Comparison of ENCODE assay signal across 9 mouse cellular contexts in genomic region chr3:134281527-134282370, GRCm38 (mm10). TPM values are rescaled to one million over a fixed set of nuclear protein-coding genes. Genes with fewer than 3 reads are reported as not detected.
A peak's percentile ranks its signal among the peaks of the same experiment; 100 is the strongest.
DNase-seq lines count a peak whose midpoint lies in the region; ATAC-seq lines count a peak whose summit lies in the region.
"Had no signal": no experiment of that assay in that cellular context is flagged by ENCODE, and none has a peak within 500 bp of the region (broad histone marks: within the 10 kb centered on the region; RNA-seq: fewer than 3 reads in every experiment).

No protein-coding gene starts in this region.

- H3K4me1 ChIP-seq in kidney, embryonic 16.5 days (ENCODE audit: insufficient read depth, low read length), result no peaks in the 10 kb centered on the region
- peaks cover 4% of the 10 kb centered on the region; the same call in 1 of the 2 replicates for H3K4me1 ChIP-seq in embryonic facial prominence, embryonic 12.5 days
- peaks cover 8% of the 10 kb centered on the region for H3K4me1 ChIP-seq in hindbrain, embryonic 12.5 days
- peaks cover 10% of the 10 kb centered on the region for H3K4me1 ChIP-seq in neural tube, embryonic 15.5 days
- H3K4me1 ChIP-seq: liver, embryonic 15.5 days had no signal

- no peak for ATAC-seq in kidney, embryonic 16.5 days (ENCODE audit: low FRiP score, low TSS enrichment)
- no peak for ATAC-seq in embryonic facial prominence, embryonic 12.5 days (ENCODE audit: insufficient number of reproducible peaks, insufficient read depth, low FRiP score, low TSS enrichment)
- peak; percentile 47; the same call in 1 of the 2 replicates for ATAC-seq in hindbrain, embryonic 12.5 days (ENCODE audit: low FRiP score)
- ATAC-seq in neural tube, embryonic 15.5 days (ENCODE audit: low FRiP score), result peak; percentile 62; the same call in 1 of the 2 replicates

- no peaks in the 10 kb centered on the region for H3K36me3 ChIP-seq in kidney, embryonic 16.5 days (ENCODE audit: insufficient read depth, low read length)
- H3K36me3 ChIP-seq in embryonic facial prominence, embryonic 12.5 days, result no peaks in the 10 kb centered on the region
- no peaks in the 10 kb centered on the region for H3K36me3 ChIP-seq in hindbrain, embryonic 12.5 days
- H3K36me3 ChIP-seq in neural tube, embryonic 15.5 days, result no peaks in the 10 kb centered on the region
- H3K36me3 ChIP-seq: liver, embryonic 15.5 days had no signal

- no peaks in the 10 kb centered on the region for H3K9me3 ChIP-seq in kidney, embryonic 16.5 days (ENCODE audit: low read length)
- no peaks in the 10 kb centered on the region for H3K9me3 ChIP-seq in embryonic facial prominence, embryonic 12.5 days
- H3K9me3 ChIP-seq in hindbrain, embryonic 12.5 days (replicated peaks), result no peaks in the 10 kb centered on the region
- H3K9me3 ChIP-seq in neural tube, embryonic 15.5 days (replicated peaks), result no peaks in the 10 kb centered on the region
- H3K9me3 ChIP-seq: liver, embryonic 15.5 days had no signal

- H3K27me3 ChIP-seq in kidney, embryonic 16.5 days (ENCODE audit: insufficient read depth, low read length), result no peaks in the 10 kb centered on the region
- no peaks in the 10 kb centered on the region for H3K27me3 ChIP-seq in embryonic facial prominence, embryonic 12.5 days
- no peaks in the 10 kb centered on the region for H3K27me3 ChIP-seq in hindbrain, embryonic 12.5 days
- H3K27me3 ChIP-seq in neural tube, embryonic 15.5 days (replicated peaks), result no peaks in the 10 kb centered on the region
- H3K27me3 ChIP-seq: liver, embryonic 15.5 days had no signal

- WGBS in kidney, embryonic 16.5 days, result 39% methylated on average over 14 of the region's 14 CpGs
- 29% methylated on average over 14 of the region's 14 CpGs for WGBS in embryonic facial prominence, embryonic 12.5 days
- WGBS in hindbrain, embryonic 12.5 days, result 28% methylated on average over 14 of the region's 14 CpGs
- 31% methylated on average over 14 of the region's 14 CpGs for WGBS in neural tube, embryonic 15.5 days

- 0 out of 2 replicates have a peak overlapping the region, but pooled peaks have one; percentile 31 for H3K9ac ChIP-seq in kidney, embryonic 16.5 days (replicated peaks; ENCODE audit: low read length)
- no peak overlapping the region for H3K9ac ChIP-seq in embryonic facial prominence, embryonic 12.5 days
- H3K9ac ChIP-seq in hindbrain, embryonic 12.5 days, result no peak overlapping the region
- 0 out of 2 replicates have a peak overlapping the region, but pooled peaks have one; percentile 7 for H3K9ac ChIP-seq in neural tube, embryonic 15.5 days (replicated peaks)
- H3K9ac ChIP-seq: liver, embryonic 15.5 days had no signal

- H3K27ac ChIP-seq in kidney, embryonic 16.5 days (ENCODE audit: low read length), result no peak overlapping the region
- H3K27ac ChIP-seq in embryonic facial prominence, embryonic 12.5 days, result no peak overlapping the region
- H3K27ac ChIP-seq in hindbrain, embryonic 12.5 days, result no peak overlapping the region
- H3K27ac ChIP-seq in neural tube, embryonic 15.5 days (replicated peaks), result peak overlapping the region; percentile 41
- H3K27ac ChIP-seq: liver, embryonic 15.5 days had no signal

- H3K4me3 ChIP-seq in kidney, embryonic 16.5 days (ENCODE audit: low read length), result peak overlapping the region; percentile 11; the same call in 1 of the 2 replicates
- H3K4me3 ChIP-seq in embryonic facial prominence, embryonic 12.5 days, result no peak overlapping the region; the same call in 1 of the 2 replicates
- H3K4me3 ChIP-seq in hindbrain, embryonic 12.5 days, result no peak overlapping the region
- peak overlapping the region; percentile 15; the same call in 1 of the 2 replicates for H3K4me3 ChIP-seq in neural tube, embryonic 15.5 days (replicated peaks)
- H3K4me3 ChIP-seq: liver, embryonic 15.5 days had no signal

- H3K4me2 ChIP-seq in kidney, embryonic 16.5 days (replicated peaks; ENCODE audit: low read depth, low read length), result peak overlapping the region; percentile 26
- peak overlapping the region; percentile 20 for H3K4me2 ChIP-seq in embryonic facial prominence, embryonic 12.5 days (replicated peaks)
- peak overlapping the region; percentile 27; the same call in 1 of the 2 replicates for H3K4me2 ChIP-seq in hindbrain, embryonic 12.5 days (replicated peaks)
- peak overlapping the region; percentile 47 for H3K4me2 ChIP-seq in neural tube, embryonic 15.5 days
- H3K4me2 ChIP-seq: liver, embryonic 15.5 days had no signal

- no peak for DNase-seq in kidney, postnatal 25 days
- no peak for DNase-seq in liver
- no peak for DNase-seq in cerebellum, adult 11-12 months
- no peak for DNase-seq in kidney, postnatal 10 days

RNA-seq across cellular contexts. Expression of gene Cxxc4, which starts 45.5 kb away (rescaled TPM):
- 4.0 and 7.3 TPM in 2 replicates for polyA plus RNA-seq in kidney, embryonic 16.5 days (2015; fragmentation: Nextera tagmentation; extraction: Ambion mirVana)
- polyA plus RNA-seq in embryonic facial prominence, embryonic 12.5 days (2016; fragmentation: Nextera tagmentation; extraction: Ambion mirVana), result 6.8 and 9.1 TPM in 2 replicates
- polyA plus RNA-seq in hindbrain, embryonic 12.5 days (2016; fragmentation: Nextera tagmentation; extraction: Ambion mirVana), result 22.7 and 26.4 TPM in 2 replicates
- 24.1 and 26.5 TPM in 2 replicates for polyA plus RNA-seq in neural tube, embryonic 15.5 days (2015; fragmentation: Nextera tagmentation; extraction: Ambion mirVana)

Comparison
In these comparisons a context has a peak if more than half of its experiments do, and no peak if none do; other contexts are left out.
1. ATAC-seq: peak in hindbrain, embryonic 12.5 days (single experiment) and neural tube, embryonic 15.5 days (single experiment); none in kidney, embryonic 16.5 days (single experiment) and embryonic facial prominence, embryonic 12.5 days (single experiment).
2. H3K4me3 ChIP-seq: peak in kidney, embryonic 16.5 days (single experiment) and neural tube, embryonic 15.5 days (single experiment); none in embryonic facial prominence, embryonic 12.5 days (single experiment) and hindbrain, embryonic 12.5 days (single experiment).
3. H3K9ac ChIP-seq: peak in kidney, embryonic 16.5 days (single experiment) and neural tube, embryonic 15.5 days (single experiment); none in embryonic facial prominence, embryonic 12.5 days (single experiment) and hindbrain, embryonic 12.5 days (single experiment).
4. Peak in every context shown above with its lines, with median percentiles within 50 percentile points of each other: H3K4me2 ChIP-seq.